Mouse (Mus musculus) gastrocnemius, adult 2 months (tissue): ENCODE results near the gene Dlgap3. TPM values are rescaled to one million over a fixed set of nuclear protein-coding genes. Genes with fewer than 3 reads are reported as not detected.

ENCODE experiments used
- DNase-seq: peaks from one replicate; pipeline ENCODE4 v3.0.0; 2022
- H3K27ac ChIP-seq: fragments of 200-600 bp; 2 replicates; pipeline ENCODE4 v1.8.1; 2022; ENCODE audit warnings: mild to moderate bottlenecking
- H3K4me3 ChIP-seq: fragments of 200-600 bp; 2 replicates; pipeline ENCODE4 v1.8.1; 2022; ENCODE audit warnings: mild to moderate bottlenecking, moderate library complexity
- CTCF ChIP-seq: fragments of 200-600 bp; IDR thresholded peaks from 2 replicates; pipeline ENCODE4 v1.8.1; 2022; ENCODE audit warnings: antibody characterized with exemption, mild to moderate bottlenecking, moderate library complexity
- intact Hi-C: fragments of 180-260 bp; cut with DNase I; formaldehyde crosslinking; loops from one replicate; pipeline ENCODE4 v1.15.1; 2025
- total RNA-seq, 2 experiments: library from RNA; stranded (reverse); gene quantifications; 2 replicates each; pipeline ENCODE4 v1.2.3; 2021

Dlgap3 gene
- total RNA-seq, 2 experiments from 2014 or later = not detected

- no peak for DNase-seq
- intact Hi-C loops = no loop called here
Observed at GRCm38 (mm10) chr4:127179469-127180449, 10.8 kb downstream of the Dlgap3 start.

GRCm38 (mm10) chr4:127180450-127180840, 11.4 kb downstream of the Dlgap3 start:
- DNase-seq = no peak
- TF ChIP-seq CTCF = no peak
- Histone ChIP-seq H3K27ac (no peak overlapping the region), H3K4me3 (no peak overlapping the region)
- intact Hi-C loops = no loop called here

More at GRCm38 (mm10) chr4:127179469-127180449, 10.8 kb downstream of the Dlgap3 start:
- Histone ChIP-seq H3K4me3 (no peak overlapping the region), H3K27ac (no peak overlapping the region)
- TF ChIP-seq CTCF = no peak

GRCm38 (mm10) chr4:127181010-127181409, 12.0 kb downstream of the Dlgap3 start:
- intact Hi-C loops = no loop called here
- H3K4me3 ChIP-seq = no peak overlapping the region
- H3K27ac ChIP-seq = no peak overlapping the region
- TF ChIP-seq CTCF = no peak
- no peak for DNase-seq

- no peak overlapping the region for H3K4me3 ChIP-seq
- no peak for TF ChIP-seq CTCF
- no peak for DNase-seq
- intact Hi-C loops = no loop called here
- H3K27ac ChIP-seq = no peak overlapping the region
Observed at GRCm38 (mm10) chr4:127183867-127184266, 14.9 kb downstream of the Dlgap3 start.

GRCm38 (mm10) chr4:127190921-127191320, 21.9 kb downstream of the Dlgap3 start:
- no peak for TF ChIP-seq CTCF
- Histone ChIP-seq H3K27ac (no peak overlapping the region), H3K4me3 (no peak overlapping the region)
- no peak for DNase-seq
- intact Hi-C loops = no loop called here

GRCm38 (mm10) chr4:127192704-127193103, 23.7 kb downstream of the Dlgap3 start:
- intact Hi-C loops = no loop called here
- no peak for DNase-seq
- no peak overlapping the region for H3K27ac ChIP-seq
- no peak overlapping the region for H3K4me3 ChIP-seq
- no peak for TF ChIP-seq CTCF

GRCm38 (mm10) chr4:127193378-127194155, 24.6 kb downstream of the Dlgap3 start:
- TF ChIP-seq CTCF = no peak
- H3K27ac ChIP-seq = no peak overlapping the region
- intact Hi-C loops = no loop called here

GRCm38 (mm10) chr4:127194477-127195269, 25.7 kb downstream of the Dlgap3 start:
- H3K27ac ChIP-seq = no peak overlapping the region
- intact Hi-C loops = no loop called here

More at GRCm38 (mm10) chr4:127193378-127194155, 24.6 kb downstream of the Dlgap3 start:
- no peak for DNase-seq
- H3K4me3 ChIP-seq = no peak overlapping the region

GRCm38 (mm10) chr4:127198609-127199008, 29.6 kb downstream of the Dlgap3 start:
- Histone ChIP-seq H3K4me3 (no peak overlapping the region), H3K27ac (no peak overlapping the region)
- TF ChIP-seq CTCF = no peak
- no peak for DNase-seq
- intact Hi-C loops = no loop called here

More at GRCm38 (mm10) chr4:127194477-127195269, 25.7 kb downstream of the Dlgap3 start:
- no peak overlapping the region for H3K4me3 ChIP-seq
- TF ChIP-seq CTCF = no peak
- DNase-seq = no peak

- peak; percentile 11; the same call in 1 of the 2 replicates for TF ChIP-seq CTCF
- DNase-seq = no peak
- Histone ChIP-seq H3K4me3 (no peak overlapping the region), H3K27ac (no peak overlapping the region)
- intact Hi-C loops = no loop called here
Observed at GRCm38 (mm10) chr4:127199406-127199805, 30.4 kb downstream of the Dlgap3 start.

- DNase-seq = no peak
- TF ChIP-seq CTCF = no peak
- Histone ChIP-seq H3K27ac (no peak overlapping the region), H3K4me3 (no peak overlapping the region)
- intact Hi-C loops = no loop called here
Observed at GRCm38 (mm10) chr4:127200164-127200722, 31.2 kb downstream of the Dlgap3 start.
